Mouse (Mus musculus) granulocyte monocyte progenitor cell, adult 5-6 weeks (primary cell): ENCODE results near the gene Specc1. TPM values are rescaled to one million over a fixed set of nuclear protein-coding genes. Genes with fewer than 3 reads are reported as not detected.

Experiments used
- ATAC-seq: replicated peaks from 2 replicates; pipeline ENCODE4 v1.8.0; 2016; ENCODE audit warnings: mild to moderate bottlenecking, moderate TSS enrichment, inconsistent platforms; ENCODE audit not compliant: poor library complexity, severe bottlenecking
- total RNA-seq, 2 experiments: library from RNA; stranded (forward) in 1 of 2; stranded (reverse) in 1 of 2; fragments of 200-712, 200-1000 nt in 1 of 2; fragments of >200 nt in 1 of 2; fragmentation: Nextera tagmentation in 1 of 2; gene quantifications; 2 replicates each; pipeline ENCODE4 v1.2.3; 2014 to 2017

The Specc1 gene
- total RNA-seq, 2 experiments from 2014 or later, result 14.4 to 21.6 TPM

- ATAC-seq, result peak; percentile 34
These were observed 264.4 kb downstream of the Specc1 start for GRCm38 (mm10) chr11:62220756-62221510.

- peak; percentile 18 for ATAC-seq
These were observed 266.9 kb downstream of the Specc1 start for GRCm38 (mm10) chr11:62223416-62223815.

DNA sequence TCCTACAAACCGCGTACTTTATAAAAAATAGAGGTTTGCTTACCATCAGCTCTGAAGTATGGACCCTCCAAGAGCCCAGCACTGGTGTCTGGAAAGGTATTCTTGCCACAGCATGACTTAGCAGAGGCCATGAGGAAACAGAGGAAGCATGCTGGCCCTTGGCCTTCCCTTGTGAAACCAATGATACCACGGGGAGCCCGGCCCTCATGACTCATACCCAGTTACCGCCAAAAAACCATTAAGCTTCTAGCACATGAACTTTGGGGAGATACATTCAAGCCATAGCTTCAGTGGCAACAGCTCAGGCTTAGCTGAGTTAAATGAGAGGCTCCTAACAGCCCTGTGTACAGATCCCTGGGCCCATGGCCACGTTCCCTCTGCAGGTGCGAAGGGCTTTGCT is 267.4 kb downstream of the Specc1 start:
- peak; percentile 95 for ATAC-seq

- no peak for ATAC-seq
These were observed 268.2 kb downstream of the Specc1 start for GRCm38 (mm10) chr11:62224797-62225196.

DNA sequence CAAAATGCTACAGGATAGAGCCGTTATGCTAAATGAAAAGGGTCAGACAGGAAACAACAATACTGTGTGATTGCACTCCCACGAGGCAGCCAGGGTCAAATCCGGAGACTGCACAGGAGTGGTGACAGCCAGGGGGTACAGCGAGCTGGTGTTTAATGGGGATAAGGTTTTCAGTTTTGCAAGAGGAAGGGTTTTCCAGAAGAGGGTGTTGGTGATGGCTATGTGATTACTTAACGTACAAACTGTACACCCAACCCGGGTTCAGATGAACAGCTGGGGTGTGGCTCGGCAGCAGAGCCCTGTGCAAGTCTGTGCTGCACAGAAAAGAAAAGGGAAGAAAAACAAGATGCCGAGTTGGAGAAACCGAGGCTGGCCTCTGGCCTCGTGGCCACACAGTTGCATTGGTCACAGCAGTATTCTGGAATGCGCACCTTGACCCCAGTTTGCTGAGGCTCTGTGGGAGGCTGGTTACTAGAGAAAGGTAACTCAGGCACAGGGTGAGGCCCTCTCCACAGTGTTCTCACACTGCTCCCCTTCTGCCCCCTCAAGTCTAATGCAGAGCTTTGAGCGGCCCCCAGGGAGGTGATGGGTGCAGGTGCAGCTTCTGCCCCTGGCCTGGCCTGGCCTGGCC is 284.2 kb downstream of the Specc1 start:
- ATAC-seq, result peak; percentile 71

DNA sequence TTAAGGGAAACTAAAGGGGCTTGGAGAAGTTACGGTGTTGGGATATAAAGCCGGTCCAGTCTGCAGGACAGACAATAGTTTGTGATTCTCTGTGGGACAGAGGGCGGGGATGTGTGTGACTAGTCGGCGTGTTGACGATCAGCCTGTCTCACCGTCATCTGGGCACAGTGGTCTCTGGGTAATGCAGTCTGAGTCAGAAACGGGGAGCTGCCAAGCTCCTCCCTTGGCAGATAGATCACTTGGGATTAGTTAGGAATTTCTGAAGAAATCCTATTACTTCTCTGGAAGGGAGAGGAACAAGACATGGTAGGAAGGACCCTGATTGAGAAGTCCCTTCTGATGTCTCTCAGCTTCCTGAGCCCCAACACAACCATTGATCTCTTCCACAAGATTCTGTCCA is 287.3 kb downstream of the Specc1 start:
- no peak for ATAC-seq

DNA sequence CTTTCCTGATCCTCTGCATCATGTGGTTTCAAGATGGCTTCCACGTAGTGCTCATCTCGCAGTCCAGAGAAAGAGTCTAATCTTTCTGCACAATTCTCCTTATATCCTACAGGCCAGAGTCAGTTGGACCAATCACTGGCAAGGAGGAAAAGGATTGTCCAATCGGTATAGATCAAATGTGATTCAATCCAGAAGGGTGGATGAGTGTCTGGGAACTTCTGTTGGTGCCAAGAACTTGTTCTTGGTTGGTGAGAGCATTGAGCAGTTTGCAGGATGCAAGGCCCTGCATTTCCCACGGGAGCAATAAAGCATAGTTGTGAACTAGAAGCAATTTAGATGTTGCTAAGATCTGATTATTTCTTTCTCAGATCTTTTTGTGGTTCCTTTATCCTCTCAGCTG is 287.9 kb downstream of the Specc1 start:
- no peak for ATAC-seq

DNA sequence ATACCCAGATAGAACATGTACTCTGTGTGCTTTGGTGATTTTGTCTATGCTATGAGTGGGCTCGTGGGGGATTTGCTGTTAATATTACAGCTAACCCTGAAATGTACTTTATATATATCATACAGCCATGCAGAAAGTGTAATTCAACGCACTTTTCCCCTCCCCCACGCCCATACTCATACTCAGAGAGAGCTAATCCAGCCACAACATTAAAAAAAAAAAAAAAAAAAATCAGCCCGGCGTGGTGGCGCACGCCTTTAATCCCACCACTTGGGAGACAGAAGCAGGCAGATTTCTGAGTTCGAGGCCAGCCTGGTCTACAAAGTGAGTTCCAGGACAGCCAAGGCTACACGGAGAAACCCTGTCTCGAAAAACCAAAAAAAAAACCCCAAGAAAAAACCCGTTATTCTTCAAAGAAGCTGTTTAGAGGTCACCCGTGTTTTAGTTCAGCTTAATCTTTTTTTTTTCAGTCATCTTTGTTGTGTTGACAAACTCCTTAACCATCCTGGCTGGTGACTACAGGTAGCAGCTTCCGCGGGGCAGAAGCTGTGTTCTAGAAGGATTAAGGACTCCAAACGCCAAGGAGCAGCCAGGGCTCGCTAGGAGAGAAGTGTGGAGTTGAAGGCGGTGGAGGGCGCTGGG is 291.3 kb downstream of the Specc1 start:
- no peak for ATAC-seq

GRCm38 (mm10) chr11:62248401-62249244 is 292.1 kb downstream of the Specc1 start, which contains the start of gene Adora2b:
Adora2b (plus strand) TSS chr11:62248984.
- ATAC-seq, result peak; percentile 38

- no peak for ATAC-seq
These were observed 292.9 kb downstream of the Specc1 start for GRCm38 (mm10) chr11:62249266-62250037.

DNA sequence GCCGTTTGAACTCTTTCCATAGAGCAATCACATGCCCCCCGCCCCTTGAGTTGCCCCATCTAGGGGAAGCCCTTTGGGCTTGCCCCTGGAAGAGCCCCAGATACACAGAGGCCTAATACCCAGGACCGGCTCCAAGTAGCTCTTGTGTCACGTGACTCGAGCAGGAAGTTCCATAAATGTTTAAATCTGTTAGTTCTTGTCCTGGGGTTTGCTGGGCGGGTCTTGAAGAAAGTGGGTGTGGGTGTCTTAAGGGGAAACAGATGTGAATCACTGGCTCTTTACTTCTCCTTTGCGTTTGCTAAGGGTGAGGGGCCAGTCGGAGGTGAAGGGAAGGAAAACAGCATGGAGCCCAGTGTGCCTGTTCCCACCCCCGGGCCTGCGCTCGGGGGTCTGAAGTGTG is 294.5 kb downstream of the Specc1 start:
- peak; percentile 74 for ATAC-seq

DNA sequence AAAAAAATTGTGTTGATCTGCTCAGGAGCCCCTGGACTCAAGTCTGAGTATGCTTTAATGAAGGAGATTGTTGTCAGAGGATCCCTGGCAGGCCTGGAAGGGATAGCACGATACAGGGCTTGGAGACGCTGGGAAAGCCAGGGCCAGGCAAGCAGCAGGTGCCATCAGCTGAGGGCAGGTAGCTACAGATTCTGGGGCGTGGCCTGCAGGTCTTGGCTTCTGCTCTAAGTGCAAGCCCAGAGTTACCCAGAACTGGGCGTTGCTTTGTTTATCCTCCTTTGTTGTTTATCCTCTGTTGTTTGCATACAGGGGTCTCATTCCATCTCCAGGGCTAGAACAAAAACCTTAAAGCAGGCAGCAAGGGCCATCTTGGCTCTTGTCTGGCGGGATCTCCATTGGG is 296.8 kb downstream of the Specc1 start:
- no peak for ATAC-seq

DNA sequence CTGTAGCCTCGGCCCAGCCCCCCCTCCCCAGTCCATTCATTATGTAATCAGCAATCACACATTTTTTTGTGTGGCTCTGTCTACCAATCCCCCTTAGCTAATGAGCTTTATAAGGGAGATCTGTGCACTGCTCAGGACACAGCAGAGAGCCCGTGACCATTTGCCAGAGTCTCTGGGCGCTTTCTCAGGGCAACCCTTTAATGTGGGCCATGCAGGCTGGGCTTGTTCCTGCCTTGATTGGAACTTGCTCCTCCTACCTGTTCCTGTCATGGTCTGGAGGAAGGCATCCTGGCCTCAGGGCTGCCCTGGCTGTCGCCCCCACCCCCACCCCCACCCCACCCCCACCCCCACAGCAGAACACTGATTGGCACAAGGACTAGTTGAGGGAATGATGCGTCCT is 302.7 kb downstream of the Specc1 start:
- ATAC-seq, result no peak

DNA sequence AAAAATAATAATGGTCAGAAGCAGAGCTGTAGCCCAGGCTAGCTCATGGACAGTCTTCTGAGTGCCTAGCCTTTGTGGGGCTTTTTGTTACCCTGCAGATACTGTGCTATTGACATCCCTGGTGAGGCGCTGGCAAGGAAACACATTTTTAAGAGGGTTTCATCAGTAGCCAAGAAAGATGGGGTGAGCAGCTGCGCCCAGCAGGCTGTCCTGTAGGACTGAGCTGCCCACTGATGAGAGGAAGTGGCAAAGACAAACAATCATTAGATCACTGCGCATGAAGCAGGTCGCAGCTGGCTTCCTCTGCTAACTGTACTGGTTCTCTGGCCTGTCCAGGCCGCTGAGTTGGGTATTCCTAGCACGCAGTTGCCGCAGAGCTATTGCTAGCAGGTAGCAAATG is 307.0 kb downstream of the Specc1 start:
- no peak for ATAC-seq

DNA sequence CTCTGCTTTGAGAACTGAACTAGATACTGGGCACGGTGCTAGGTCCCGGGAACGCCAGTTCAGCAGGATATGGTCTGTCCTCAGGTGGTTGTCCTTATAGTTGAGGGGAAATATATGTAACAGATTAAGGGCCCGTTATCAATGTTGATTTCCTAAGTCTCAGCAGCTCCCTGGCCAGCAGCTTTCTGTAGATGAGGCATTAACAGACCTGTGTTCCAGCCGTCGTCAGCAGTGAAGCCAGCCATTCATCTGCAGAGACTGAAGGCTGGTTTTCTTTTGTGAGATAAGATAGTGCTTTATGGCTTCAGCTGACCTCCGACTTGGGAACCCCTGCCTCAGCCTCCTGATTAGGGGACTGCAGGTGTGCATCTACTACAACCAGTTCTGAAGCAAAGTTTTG is 307.5 kb downstream of the Specc1 start:
- no peak for ATAC-seq

DNA sequence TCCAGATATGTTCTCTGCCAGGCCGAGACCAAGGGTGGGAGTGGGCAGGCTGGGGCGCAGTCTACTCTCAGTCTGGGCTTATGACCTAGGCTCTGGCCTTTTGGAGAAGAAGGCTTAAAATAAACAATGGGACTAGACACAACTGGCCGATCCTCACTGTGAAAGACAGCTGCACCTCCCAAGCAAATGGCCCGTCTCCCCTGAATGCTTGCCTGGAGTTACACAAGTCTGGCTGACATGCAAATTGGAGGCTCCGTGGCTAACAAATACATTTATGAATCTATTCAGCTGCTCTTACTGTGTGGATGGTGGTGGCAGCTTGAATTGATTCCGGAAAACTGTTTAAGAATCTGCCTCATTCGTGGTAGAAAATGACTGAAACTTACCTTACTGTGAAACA is 309.1 kb downstream of the Specc1 start:
- ATAC-seq, result no peak

DNA sequence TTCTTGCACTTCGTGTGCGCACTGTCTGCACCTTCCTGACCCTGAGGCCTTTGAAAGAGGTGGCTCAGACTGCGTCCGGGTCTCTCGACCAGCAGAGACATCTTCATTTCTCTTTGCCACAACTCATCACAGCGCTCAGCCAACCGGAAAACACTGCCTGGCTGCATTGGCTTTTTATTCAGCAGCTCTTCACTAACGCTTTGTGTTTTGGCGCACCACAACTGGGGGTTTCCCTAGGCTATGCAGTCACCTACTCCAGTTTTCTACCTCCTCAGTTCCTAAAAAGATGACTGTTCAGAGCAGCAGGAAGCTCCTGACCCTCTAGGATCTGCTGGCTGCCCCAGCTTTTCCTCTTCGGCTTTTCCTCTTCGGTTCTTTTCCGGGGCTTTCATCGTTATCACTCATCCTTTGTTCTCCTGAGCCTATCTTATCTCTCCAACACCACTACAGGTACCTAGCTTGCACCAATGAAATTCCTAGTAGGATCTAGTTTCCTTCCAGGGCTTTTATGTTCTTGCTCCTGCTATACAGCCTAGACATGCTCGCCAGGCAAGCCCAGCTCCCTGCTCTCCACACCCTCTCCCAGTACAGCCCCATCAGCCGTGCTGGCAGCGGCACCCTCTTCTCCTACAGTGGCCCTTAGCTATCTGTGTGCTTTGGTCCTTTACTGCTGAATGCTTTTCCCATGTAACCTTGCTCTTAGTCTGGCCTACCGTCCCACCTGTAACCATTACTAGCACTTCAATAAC is 310.1 kb downstream of the Specc1 start:
- no peak for ATAC-seq

DNA sequence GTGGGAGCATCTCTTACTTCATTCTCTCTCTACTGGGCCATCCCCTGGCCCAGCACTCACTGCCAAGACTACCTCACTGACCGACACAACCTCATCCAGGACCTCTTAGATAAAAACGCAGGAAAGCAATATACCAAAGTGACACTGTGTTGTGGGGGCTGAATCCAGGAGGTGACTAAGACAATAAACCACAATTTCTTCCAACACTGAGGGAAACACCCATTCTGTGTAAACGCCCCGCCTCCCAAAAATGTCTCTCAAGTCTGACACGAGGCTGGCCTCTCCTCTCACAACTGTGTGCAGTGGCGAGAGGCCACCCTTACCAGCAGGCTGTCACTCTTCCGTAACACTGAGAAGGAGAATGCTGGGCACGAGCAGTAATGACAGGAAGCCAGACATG is 311.8 kb downstream of the Specc1 start:
- ATAC-seq, result no peak

DNA sequence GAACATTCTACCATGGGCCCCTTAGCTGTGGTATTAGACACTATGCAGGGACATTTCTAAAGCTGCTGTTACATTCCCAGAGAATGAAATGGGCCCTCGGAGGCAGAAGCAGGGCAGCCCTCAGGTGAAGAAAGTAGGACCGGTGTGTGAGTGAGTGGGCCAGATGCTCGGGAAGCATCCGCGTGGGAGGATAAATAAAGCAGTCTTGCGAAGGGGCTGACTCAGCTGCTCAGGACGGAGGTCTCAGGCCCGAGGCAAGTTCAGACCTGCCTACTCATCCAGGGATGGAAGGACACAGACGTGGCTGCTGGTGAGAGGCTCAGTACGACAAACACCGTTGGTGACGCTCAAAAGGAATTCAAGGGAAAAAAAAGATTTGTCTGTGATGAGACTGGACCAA is 312.5 kb downstream of the Specc1 start:
- no peak for ATAC-seq
